Mouse (Mus musculus): ENCODE results near the gene Prkab2. TPM values are rescaled to one million over a fixed set of nuclear protein-coding genes. Genes with fewer than 3 reads are reported as not detected.

Gene Prkab2
- polyA plus RNA-seq, 1 experiment from 2014 or later = 12.3 TPM

Small RNA genes within 50 kb of the gene (microRNA-seq; reads per million reads assigned to microRNA genes)
- not detected for gene Mir7225

Other genes with a start within 250 kb of the Prkab2 start
- not detected in 2 replicates for gene Olfr1402, start 236.2 kb upstream of the Prkab2 start, polyA plus RNA-seq (2014; fragmentation: Nextera tagmentation; extraction: Ambion mirVana)
- gene Chd1l, start 48.0 kb upstream of the Prkab2 start, polyA plus RNA-seq (2014; fragmentation: Nextera tagmentation; extraction: Ambion mirVana) = 4.9 and 5.3 TPM in 2 replicates
- 0.61 and 1.0 TPM in 2 replicates for gene Fmo5, start 29.4 kb upstream of the Prkab2 start, polyA plus RNA-seq (2014; fragmentation: Nextera tagmentation; extraction: Ambion mirVana)
- not detected in 2 replicates for gene Gm17651, start 16.5 kb downstream of the Prkab2 start, polyA plus RNA-seq (2014; fragmentation: Nextera tagmentation; extraction: Ambion mirVana)
- gene Pde4dip, start 230.5 kb downstream of the Prkab2 start, polyA plus RNA-seq (2014; fragmentation: Nextera tagmentation; extraction: Ambion mirVana) = 76.6 and 84.5 TPM in 2 replicates
- gene Sec22b, start 243.0 kb downstream of the Prkab2 start, polyA plus RNA-seq (2014; fragmentation: Nextera tagmentation; extraction: Ambion mirVana) = 110 and 111 TPM in 2 replicates